Mouse (Mus musculus) lung, adult 2 months (tissue): ENCODE data around the gene Arhgdia.

ENCODE experiments used
- CTCF ChIP-seq: fragments of 200-500 bp; IDR thresholded peaks from 2 replicates; pipeline ENCODE4 v1.5.1; 2011; ENCODE audit warnings: mild to moderate bottlenecking, low read length, control low read depth; ENCODE audit not compliant: insufficient read depth
- POLR2A ChIP-seq: fragments of 200-500 bp; IDR thresholded peaks from 2 replicates; pipeline ENCODE4 v1.6.1; 2011; ENCODE audit warnings: low read depth, mild to moderate bottlenecking, control low read depth, low read length, borderline replicate concordance; ENCODE audit errors: extremely low read depth

DNA sequence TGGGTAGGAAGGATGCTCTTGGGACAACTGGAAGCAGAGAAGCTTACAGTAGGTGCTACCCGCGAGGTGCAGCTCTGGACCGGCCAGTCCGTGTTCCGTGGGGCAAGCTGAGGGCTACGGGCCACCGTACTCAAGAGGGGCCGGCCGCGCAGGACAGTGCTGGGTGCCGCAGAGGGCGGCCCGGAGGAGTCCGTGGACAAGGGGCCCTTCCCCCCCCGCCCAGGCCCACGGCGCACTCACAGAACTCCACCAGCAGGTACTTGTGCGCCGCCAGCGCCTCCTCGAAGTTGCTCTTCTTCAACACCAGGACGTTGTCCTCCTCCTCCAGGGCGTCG is 9.0 kb downstream of the Arhgdia start:
- TF ChIP-seq POLR2A: no peak
- no peak for TF ChIP-seq CTCF
